ENCODE assay signal across 8 mouse cellular contexts in genomic region chr6:16978206-16978505, GRCm38 (mm10).
DNase-seq lines count a peak whose midpoint lies in the region; ATAC-seq lines count a peak whose summit lies in the region.

No protein-coding gene starts in this region.

- peak; percentile 18 for DNase-seq in cerebellum, adult 9-10 months
- DNase-seq in kidney, postnatal 14 days, result peak; percentile 25
- no peak for DNase-seq in kidney, adult 18-20 months
- DNase-seq in B cell, adult 2 months, result peak; percentile 43 to 52
- DNase-seq in c-Kit-positive CD71-positive TER-119-positive erythroid progenitor cells, embryonic 14.5 days (ENCODE audit: low spot score), result peak; percentile 29
- DNase-seq in lung, postnatal 10 days, result peak; percentile 45

- ATAC-seq in cerebellum, adult (ENCODE audit: insufficient number of reproducible peaks, low FRiP score, low TSS enrichment), result no peak
- no peak for ATAC-seq in monocyte, adult 5-6 weeks (replicated peaks; ENCODE audit: insufficient number of reproducible peaks, low FRiP score, low TSS enrichment, poor library complexity, severe bottlenecking)
